Mouse (Mus musculus): ENCODE measurements around the gene Gtpbp6. TPM values are rescaled to one million over a fixed set of nuclear protein-coding genes. Genes with fewer than 3 reads are reported as not detected.
A peak's percentile ranks its signal among the peaks of the same experiment; 100 is the strongest.

Gtpbp6 gene
- total RNA-seq (2014; fragmentation: Nextera tagmentation) (16.6 and 17.0 TPM in 2 replicates), total RNA-seq (2017) (17.5 and 17.8 TPM in 2 replicates), polyA plus RNA-seq (2012) (35.6 and 40.9 TPM in 2 replicates)

DNA sequence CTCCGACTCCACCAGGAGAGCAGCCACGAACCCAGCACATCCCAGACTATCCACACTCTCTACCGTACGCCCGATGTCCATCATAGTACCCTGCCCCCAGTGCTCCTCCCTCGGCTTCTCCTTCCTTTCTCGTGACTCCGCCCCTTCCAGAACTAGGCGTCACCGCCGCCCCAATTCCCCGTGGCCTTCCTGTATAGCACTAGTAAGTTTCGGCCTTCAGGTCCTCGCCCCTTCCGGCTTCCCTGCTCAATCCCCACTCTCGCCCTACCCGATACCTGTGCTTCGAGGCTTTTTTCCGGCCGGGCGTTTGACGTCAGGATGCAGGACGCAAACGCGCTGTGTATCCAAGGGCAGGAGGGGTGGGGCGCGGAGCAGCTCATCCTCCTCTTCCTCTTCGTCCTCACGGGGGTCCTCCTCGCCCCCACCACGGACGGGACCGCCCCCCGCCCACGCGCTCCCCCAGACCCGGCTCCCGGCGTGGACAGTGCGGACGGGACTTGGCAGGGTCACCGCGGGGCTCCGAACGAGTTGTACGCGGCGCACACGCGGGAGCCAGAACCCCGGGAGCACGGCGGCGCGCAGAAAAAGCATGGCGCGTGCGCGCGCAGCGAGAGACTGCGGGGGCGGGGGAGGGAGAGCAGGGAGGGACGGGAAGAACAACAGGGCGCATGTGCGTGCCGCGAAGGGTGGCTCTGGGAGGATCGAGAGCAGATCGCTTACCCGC, at the start of gene Gtpbp6:
Gtpbp6 (minus strand) TSS at position 617 of the 724 bp plus-strand sequence.
- Histone ChIP-seq H3K4me3 (ENCODE audit: low read depth, low read length) (peak within 1 kb of the TSS; percentile 87), H3K36me3 (replicated peaks) (peaks cover 48% of the 10 kb centered on the region)
- ATAC-seq (ENCODE audit: extremely low read depth, insufficient number of reproducible peaks, low FRiP score, poor library complexity, severe bottlenecking): peak; percentile 80

DNA sequence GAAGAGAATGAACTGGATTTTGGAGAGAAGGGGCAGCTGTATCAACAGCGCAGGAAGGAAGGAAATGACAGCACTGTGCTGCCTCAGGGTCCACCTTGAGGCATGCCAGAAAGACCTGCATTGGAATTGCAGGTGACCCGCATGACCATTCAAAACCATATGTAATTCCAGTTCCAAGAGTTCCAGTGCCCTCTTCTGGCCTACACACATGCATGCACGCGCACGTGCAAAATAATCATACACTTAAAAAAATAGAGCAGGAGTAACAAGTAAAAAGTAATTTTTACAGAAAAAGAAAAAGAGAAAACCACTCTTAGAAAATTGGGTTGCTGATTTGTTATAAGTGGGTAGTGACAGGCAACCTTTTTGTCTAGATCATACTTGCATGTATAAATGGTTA, 35.0 kb upstream of the Gtpbp6 start:
- DNase-seq (ENCODE audit: low spot score): no peak
- no peaks in the 10 kb centered on the region for H3K9me3 ChIP-seq (replicated peaks)
- no peak for TF ChIP-seq POLR2AphosphoS5 (IDR thresholded peaks at IDR 0.05; ENCODE audit: insufficient replicate concordance, low read depth, low read length)
- TF ChIP-seq CTCF (IDR thresholded peaks at IDR 0.05; ENCODE audit: low read depth, low read length): no peak
- TF ChIP-seq GATA2 (IDR thresholded peaks at IDR 0.05; ENCODE audit: borderline replicate concordance, low read depth, low read length): no peak
- no peak for TF ChIP-seq TAL1 (conservative IDR thresholded peaks at IDR 0.05; ENCODE audit: low read depth, low read length)
- TF ChIP-seq GATA1 (IDR thresholded peaks at IDR 0.05; ENCODE audit: borderline replicate concordance, low read length): no peak
- no peak overlapping the region for H3K4me3 ChIP-seq (ENCODE audit: low read depth, low read length)
- peaks cover 86% of the 10 kb centered on the region for H3K36me3 ChIP-seq (replicated peaks)
- H3K4me1 ChIP-seq (ENCODE audit: insufficient read depth, low read depth, low read length): peaks cover 7% of the 10 kb centered on the region; the same call in 1 of the 2 replicates
- no peak for ATAC-seq (ENCODE audit: extremely low read depth, insufficient number of reproducible peaks, low FRiP score, poor library complexity, severe bottlenecking)
- no peaks in the 10 kb centered on the region for H3K27me3 ChIP-seq (ENCODE audit: insufficient read depth, low read length)

More for the DNA sequence above, at the start of gene Gtpbp6:
- H3K27me3 ChIP-seq (ENCODE audit: insufficient read depth, low read length): no peaks in the 10 kb centered on the region
- peaks cover 49% of the 10 kb centered on the region for H3K4me1 ChIP-seq (ENCODE audit: insufficient read depth, low read depth, low read length)
- DNase-seq (ENCODE audit: low spot score): peak; percentile 91
- H3K9me3 ChIP-seq (replicated peaks): peaks cover 38% of the 10 kb centered on the region
- TF ChIP-seq TAL1 (conservative IDR thresholded peaks at IDR 0.05; ENCODE audit: low read depth, low read length) (no peak), GATA2 (IDR thresholded peaks at IDR 0.05; ENCODE audit: borderline replicate concordance, low read depth, low read length) (no peak), GATA1 (IDR thresholded peaks at IDR 0.05; ENCODE audit: borderline replicate concordance, low read length) (no peak), POLR2AphosphoS5 (IDR thresholded peaks at IDR 0.05; ENCODE audit: insufficient replicate concordance, low read depth, low read length) (no peak), CTCF (IDR thresholded peaks at IDR 0.05; ENCODE audit: low read depth, low read length) (no peak)

DNA sequence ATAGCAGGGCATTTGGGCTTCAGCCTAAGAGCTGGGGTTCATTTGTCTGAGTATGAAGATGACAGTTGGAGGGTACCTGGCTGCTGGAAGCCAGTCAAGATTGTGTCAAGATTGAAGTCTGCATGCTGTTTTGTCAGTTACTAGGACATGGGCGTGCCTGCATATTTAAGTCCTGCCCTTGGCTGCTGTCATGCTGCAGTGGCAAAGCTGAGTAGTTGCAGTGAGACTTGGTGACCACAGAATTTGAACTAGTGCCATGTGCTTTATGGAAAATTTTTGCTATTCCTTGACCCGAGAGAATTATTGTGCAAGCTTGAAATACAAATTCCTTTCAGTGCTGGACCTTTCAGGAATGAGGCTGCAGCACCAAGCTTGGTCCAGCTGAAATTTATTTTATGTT, 34.3 kb upstream of the Gtpbp6 start:
- TF ChIP-seq GATA2 (IDR thresholded peaks at IDR 0.05; ENCODE audit: borderline replicate concordance, low read depth, low read length) (no peak), POLR2AphosphoS5 (IDR thresholded peaks at IDR 0.05; ENCODE audit: insufficient replicate concordance, low read depth, low read length) (no peak), CTCF (IDR thresholded peaks at IDR 0.05; ENCODE audit: low read depth, low read length) (no peak), GATA1 (IDR thresholded peaks at IDR 0.05; ENCODE audit: borderline replicate concordance, low read length) (no peak), TAL1 (conservative IDR thresholded peaks at IDR 0.05; ENCODE audit: low read depth, low read length) (no peak)
- no peak for DNase-seq (ENCODE audit: low spot score)
- no peaks in the 10 kb centered on the region for H3K9me3 ChIP-seq (replicated peaks)
- no peaks in the 10 kb centered on the region for H3K27me3 ChIP-seq (ENCODE audit: insufficient read depth, low read length)
- peaks cover 85% of the 10 kb centered on the region for H3K36me3 ChIP-seq (replicated peaks)
- no peak overlapping the region for H3K4me3 ChIP-seq (ENCODE audit: low read depth, low read length)
- peaks cover 12% of the 10 kb centered on the region for H3K4me1 ChIP-seq (ENCODE audit: insufficient read depth, low read depth, low read length)
- no peak for ATAC-seq (ENCODE audit: extremely low read depth, insufficient number of reproducible peaks, low FRiP score, poor library complexity, severe bottlenecking)

DNA sequence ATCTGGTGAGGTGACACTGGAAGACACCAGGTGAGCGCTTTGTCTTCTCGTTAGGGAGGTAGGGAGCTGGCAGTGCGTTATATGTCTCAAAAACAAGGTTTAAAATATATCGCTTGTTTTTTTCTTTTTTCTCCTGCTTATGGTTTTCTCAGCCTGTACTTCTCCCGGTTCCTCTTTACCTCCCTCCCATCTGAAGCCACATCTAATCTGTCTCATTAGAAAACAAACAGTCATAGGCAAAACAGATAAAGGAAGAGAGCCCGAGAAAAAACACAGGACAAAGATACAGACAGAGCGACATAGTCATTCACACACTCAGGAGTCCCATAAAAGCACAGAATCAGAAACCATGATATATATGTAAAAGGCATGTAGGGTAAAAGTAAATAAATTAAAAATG, 32.4 kb upstream of the Gtpbp6 start:
- Histone ChIP-seq H3K9me3 (replicated peaks) (no peaks in the 10 kb centered on the region), H3K36me3 (replicated peaks) (peaks cover 70% of the 10 kb centered on the region), H3K4me3 (ENCODE audit: low read depth, low read length) (no peak overlapping the region), H3K4me1 (ENCODE audit: insufficient read depth, low read depth, low read length) (peaks cover 20% of the 10 kb centered on the region), H3K27me3 (ENCODE audit: insufficient read depth, low read length) (no peaks in the 10 kb centered on the region)
- no peak for DNase-seq (ENCODE audit: low spot score)
- no peak for TF ChIP-seq GATA1 (IDR thresholded peaks at IDR 0.05; ENCODE audit: borderline replicate concordance, low read length)
- no peak for TF ChIP-seq TAL1 (conservative IDR thresholded peaks at IDR 0.05; ENCODE audit: low read depth, low read length)
- TF ChIP-seq POLR2AphosphoS5 (IDR thresholded peaks at IDR 0.05; ENCODE audit: insufficient replicate concordance, low read depth, low read length): no peak
- TF ChIP-seq CTCF (IDR thresholded peaks at IDR 0.05; ENCODE audit: low read depth, low read length): no peak
- no peak for TF ChIP-seq GATA2 (IDR thresholded peaks at IDR 0.05; ENCODE audit: borderline replicate concordance, low read depth, low read length)
- no peak for ATAC-seq (ENCODE audit: extremely low read depth, insufficient number of reproducible peaks, low FRiP score, poor library complexity, severe bottlenecking)

DNA sequence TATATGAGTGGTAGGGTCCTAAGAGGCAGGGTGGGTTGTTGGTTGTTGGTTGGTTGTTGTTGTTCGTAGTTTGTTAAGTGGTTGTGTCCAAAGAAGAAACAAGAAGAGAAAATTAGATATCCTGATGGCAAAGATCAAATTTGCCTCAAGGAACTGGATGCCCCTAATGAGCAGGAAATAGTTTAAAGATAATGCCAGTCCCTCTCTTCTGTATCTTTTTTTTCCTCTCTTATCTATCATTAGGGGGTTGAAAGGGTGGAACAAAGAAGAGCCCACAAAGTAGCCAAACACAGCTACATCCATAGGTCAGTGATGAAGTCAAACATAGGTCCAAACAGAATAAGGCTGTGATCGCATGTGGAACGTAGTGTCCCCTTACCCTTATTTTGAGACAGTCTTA, 31.3 kb upstream of the Gtpbp6 start:
- ATAC-seq (ENCODE audit: extremely low read depth, insufficient number of reproducible peaks, low FRiP score, poor library complexity, severe bottlenecking) (no peak), DNase-seq (ENCODE audit: low spot score) (no peak)
- H3K4me3 ChIP-seq (ENCODE audit: low read depth, low read length): no peak overlapping the region
- peaks cover 5% of the 10 kb centered on the region for H3K9me3 ChIP-seq (replicated peaks)
- H3K27me3 ChIP-seq (ENCODE audit: insufficient read depth, low read length): no peaks in the 10 kb centered on the region
- peaks cover 22% of the 10 kb centered on the region for H3K4me1 ChIP-seq (ENCODE audit: insufficient read depth, low read depth, low read length)
- H3K36me3 ChIP-seq (replicated peaks): peaks cover 60% of the 10 kb centered on the region
- TF ChIP-seq CTCF (IDR thresholded peaks at IDR 0.05; ENCODE audit: low read depth, low read length): no peak
- no peak for TF ChIP-seq GATA1 (IDR thresholded peaks at IDR 0.05; ENCODE audit: borderline replicate concordance, low read length)
- no peak for TF ChIP-seq GATA2 (IDR thresholded peaks at IDR 0.05; ENCODE audit: borderline replicate concordance, low read depth, low read length)
- TF ChIP-seq POLR2AphosphoS5 (IDR thresholded peaks at IDR 0.05; ENCODE audit: insufficient replicate concordance, low read depth, low read length): no peak
- TF ChIP-seq TAL1 (conservative IDR thresholded peaks at IDR 0.05; ENCODE audit: low read depth, low read length): no peak

DNA sequence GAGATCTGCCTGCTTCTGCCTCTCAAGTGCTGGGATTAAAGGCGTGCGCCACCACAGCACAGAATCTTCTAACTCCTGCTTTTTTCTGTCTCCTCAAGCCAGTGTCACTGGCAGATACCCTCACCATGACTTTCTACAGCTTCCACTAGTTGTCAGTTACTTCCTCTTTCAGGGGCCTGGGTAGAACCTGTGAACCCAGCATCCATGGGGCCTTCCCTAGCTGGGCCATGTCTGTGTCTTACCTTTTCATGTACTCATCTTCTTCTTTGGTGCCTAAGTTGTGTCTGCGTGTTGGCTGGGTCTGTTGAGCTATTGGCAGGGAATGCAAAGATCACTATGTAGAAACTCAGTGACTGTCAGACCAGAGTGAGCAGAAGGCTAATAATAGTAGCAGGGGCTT, 29.8 kb upstream of the Gtpbp6 start:
- DNase-seq (ENCODE audit: low spot score) (no peak), ATAC-seq (ENCODE audit: extremely low read depth, insufficient number of reproducible peaks, low FRiP score, poor library complexity, severe bottlenecking) (no peak)
- peaks cover 22% of the 10 kb centered on the region for H3K4me1 ChIP-seq (ENCODE audit: insufficient read depth, low read depth, low read length)
- H3K4me3 ChIP-seq (ENCODE audit: low read depth, low read length): no peak overlapping the region
- no peak for TF ChIP-seq GATA1 (IDR thresholded peaks at IDR 0.05; ENCODE audit: borderline replicate concordance, low read length)
- TF ChIP-seq TAL1 (conservative IDR thresholded peaks at IDR 0.05; ENCODE audit: low read depth, low read length): no peak
- TF ChIP-seq CTCF (IDR thresholded peaks at IDR 0.05; ENCODE audit: low read depth, low read length): no peak
- TF ChIP-seq GATA2 (IDR thresholded peaks at IDR 0.05; ENCODE audit: borderline replicate concordance, low read depth, low read length): no peak
- TF ChIP-seq POLR2AphosphoS5 (IDR thresholded peaks at IDR 0.05; ENCODE audit: insufficient replicate concordance, low read depth, low read length): no peak
- H3K27me3 ChIP-seq (ENCODE audit: insufficient read depth, low read length): no peaks in the 10 kb centered on the region
- H3K36me3 ChIP-seq (replicated peaks): peaks cover 48% of the 10 kb centered on the region
- peaks cover 16% of the 10 kb centered on the region for H3K9me3 ChIP-seq (replicated peaks)
